Mouse (Mus musculus) kidney, adult 8-10 months (tissue): ENCODE results near the gene Chat.
"Not testable (repeated sequence)": the region's sequence is repeated elsewhere in the genome, so short reads cannot be mapped to it uniquely, and the experiment has no call there.

Source experiments
- DNase-seq, 2 experiments: peaks; one replicate each; pipeline ENCODE4 v3.0.0; 2022

Gene Chat

GRCm38 (mm10) chr14:32446989-32447388, 18.8 kb downstream of the Chat start:
- DNase-seq: no peak

DNA sequence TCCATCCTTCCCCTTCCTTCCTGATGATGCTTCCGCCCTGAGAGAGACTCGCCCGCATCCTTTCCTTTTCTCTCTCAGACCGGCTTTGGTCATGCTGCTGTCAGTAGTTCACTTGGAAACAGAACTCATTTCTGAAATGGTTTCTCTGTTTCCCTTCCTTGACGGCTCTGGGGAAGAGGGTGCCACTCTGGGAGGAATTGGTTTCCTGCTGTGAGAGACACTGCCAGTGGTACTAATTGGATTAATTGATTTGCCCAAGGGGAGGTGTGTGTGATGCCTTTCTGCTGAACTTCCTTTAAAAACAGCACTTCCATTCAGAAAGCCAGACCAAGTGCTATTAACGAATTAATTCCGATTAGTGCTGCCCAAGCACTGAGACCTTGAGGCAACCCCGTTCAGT, 22.3 kb downstream of the Chat start:
- no peak for DNase-seq

- DNase-seq: no peak
These were observed 26.0 kb downstream of the Chat start for GRCm38 (mm10) chr14:32439744-32440143.

DNA sequence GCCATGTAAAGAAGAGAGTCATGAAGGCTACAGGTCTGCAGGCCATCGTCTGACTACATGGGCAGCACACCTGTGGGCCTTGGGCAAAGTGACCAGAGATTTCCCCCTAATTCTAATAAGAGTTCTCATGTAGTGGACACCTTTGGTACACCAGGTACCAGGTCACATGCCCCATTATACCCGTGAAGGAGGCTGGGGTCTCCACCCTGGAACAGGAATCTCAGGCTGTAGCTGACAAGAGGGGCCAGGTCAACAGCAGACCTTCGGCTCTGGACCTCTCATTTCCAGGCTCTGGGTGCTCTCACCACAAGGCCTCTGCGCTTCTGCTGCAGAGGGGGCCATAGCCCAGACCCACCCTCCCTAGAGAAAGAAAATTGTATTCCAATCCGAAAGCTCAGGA, 26.5 kb downstream of the Chat start:
- DNase-seq: no peak

DNA sequence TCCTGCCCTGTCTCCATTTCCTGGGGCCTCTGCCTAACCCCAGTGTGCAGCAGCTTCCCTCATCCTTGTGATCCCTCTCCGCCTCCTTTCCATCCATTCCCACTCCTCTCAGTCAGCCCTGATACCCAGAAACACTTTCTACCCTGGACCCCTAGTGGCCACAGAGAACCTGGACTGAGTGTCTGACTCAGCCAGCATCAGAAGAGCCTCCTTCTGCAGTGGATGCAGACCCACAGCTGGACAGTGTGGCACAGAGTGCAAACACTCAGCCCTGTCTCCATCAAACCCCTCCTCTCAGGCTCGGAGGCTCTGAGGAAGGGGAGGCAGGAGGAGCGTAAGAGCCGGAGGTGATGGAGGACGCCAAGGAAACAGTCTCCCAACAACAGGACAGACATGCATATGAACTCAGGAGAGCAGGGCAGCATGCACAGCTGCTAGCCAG, 28.4 kb downstream of the Chat start:
- DNase-seq: no peak

DNA sequence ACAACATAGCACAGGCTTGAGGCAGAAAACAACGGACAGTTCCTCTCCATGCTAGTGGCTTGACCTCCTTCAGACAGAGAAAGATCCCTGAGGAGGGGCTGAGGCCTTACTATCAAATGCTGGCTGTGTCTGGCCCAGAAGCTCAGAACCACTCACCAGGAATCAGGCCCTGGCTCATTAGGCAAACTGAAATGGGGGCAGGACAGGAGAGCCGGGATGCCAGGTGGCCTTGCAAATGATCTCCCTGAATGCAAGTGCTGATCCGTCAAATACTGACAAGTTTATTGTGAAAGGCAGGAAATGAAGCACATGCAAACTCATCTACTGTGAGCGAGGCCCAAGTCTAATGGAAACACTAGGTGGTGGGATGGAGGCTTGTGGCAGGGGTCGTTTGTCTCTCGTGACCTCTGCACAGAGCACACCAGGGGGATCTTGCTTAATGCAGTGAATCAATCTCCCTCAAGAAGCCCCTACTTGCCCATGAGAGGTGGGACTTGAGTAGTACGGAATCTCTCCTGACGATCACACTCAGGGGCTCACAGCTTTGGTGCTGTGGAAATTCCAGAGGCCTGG, 36.7 kb downstream of the Chat start:
- no peak for DNase-seq

GRCm38 (mm10) chr14:32423946-32424345, 41.8 kb downstream of the Chat start:
- no peak for DNase-seq

GRCm38 (mm10) chr14:32418747-32419146, 47.0 kb downstream of the Chat start:
- no peak for DNase-seq

DNA sequence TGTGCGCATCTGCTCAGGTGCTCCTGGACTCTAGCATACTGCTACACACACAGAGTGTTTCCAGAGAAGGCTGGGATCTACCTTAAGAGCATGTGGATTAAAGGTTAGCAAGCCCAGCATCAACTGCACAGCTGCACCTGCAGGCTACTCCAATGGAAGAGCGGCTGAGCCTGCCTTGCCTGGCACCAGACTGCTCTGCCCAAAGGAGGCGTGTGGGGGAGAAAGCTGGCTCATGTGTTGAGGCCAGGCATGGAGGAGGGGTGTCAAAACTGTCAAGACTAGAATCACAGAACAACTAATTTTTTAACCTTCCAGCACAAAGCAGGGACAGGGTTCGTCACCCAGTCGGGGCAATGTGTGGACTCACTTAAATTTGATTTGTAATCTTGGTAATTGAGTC, 53.7 kb downstream of the Chat start:
- DNase-seq: no peak

DNA sequence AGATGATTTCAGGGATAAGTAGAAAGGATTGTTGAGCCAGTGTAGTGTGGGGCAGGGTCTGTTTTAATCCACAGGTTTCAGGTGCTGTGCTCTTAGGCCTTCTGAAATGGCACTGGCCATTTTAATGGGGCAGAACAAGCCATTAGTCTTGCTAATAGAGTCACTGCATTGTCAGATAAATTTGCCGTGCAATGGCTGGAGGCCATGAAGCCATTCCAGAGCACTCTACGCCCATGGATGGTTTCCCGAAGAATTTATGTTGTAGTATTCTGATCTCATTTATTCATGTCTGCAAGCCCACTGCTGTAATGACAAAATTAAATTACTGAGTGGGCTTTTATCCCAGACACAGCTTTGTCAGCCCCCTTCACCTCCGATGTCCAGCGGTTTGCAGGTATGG, 55.7 kb downstream of the Chat start:
- DNase-seq: no peak

DNA sequence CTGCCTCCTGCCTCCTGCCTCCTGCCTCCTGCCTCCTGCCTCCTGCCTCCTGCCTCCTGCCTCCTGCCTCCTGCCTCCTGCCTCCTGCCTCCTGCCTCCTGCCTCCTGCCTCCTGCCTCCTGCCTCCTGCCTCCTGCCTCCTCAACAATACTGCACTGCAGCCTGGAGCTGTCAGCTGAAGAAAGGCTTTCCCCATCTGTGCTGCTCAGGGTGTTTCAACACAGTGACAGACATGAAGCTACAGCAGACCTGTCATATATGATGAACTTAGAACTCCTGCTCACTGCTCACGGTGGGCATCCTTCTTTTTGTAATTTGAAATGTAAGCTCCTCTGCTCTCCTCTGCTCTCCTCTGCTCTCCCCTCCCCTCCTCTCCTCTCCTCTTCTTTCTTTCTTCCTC, 60.4 kb downstream of the Chat start:
- not testable (repeated sequence) for DNase-seq

DNA sequence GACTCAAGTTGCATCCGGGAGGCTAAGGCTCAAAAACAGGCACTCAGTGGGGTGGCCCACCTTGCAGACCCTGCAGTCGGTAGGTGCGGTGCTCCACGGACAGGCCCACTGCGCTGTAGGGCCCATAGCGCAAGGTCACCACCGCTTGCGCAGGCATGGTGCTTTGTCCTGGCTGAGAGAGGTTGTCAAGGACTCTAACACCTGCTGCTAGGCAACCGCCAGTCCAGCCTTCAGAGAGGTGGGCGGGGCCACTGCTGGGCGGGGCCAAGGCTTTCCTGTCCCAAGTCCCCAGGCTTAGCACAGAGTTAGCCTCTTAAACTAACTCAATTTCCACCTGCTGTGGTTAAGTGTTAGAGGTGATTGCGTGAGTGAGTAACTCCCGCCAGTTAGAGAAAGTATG, 77.6 kb downstream of the Chat start, which contains the start of gene 1700024G13Rik:
Gene 1700024G13Rik (minus strand): TSS at position 196 of the 400 bp plus-strand sequence.
- DNase-seq: peak; percentile 52 to 71

DNA sequence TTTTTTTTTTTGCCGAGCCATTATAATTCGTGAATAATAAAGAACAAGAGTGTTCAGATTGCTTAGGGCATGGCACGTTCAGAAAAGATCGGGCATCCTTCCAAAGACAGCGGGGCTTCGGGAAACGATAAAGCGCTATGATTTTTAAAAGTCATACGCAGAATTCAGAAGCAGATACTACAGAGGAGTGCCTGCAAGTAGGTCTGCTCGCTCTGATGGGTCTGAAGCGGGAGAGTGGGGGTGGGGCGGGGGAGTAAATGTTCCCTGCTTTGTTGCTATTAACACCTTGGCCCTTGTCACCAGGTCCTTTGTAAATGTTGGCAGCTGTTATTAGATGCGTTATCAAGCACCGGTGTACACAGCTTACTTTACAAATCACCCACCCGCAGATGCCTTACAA, 84.2 kb downstream of the Chat start:
- no peak for DNase-seq

GRCm38 (mm10) chr14:32381066-32381465, 84.7 kb downstream of the Chat start:
- no peak for DNase-seq

DNA sequence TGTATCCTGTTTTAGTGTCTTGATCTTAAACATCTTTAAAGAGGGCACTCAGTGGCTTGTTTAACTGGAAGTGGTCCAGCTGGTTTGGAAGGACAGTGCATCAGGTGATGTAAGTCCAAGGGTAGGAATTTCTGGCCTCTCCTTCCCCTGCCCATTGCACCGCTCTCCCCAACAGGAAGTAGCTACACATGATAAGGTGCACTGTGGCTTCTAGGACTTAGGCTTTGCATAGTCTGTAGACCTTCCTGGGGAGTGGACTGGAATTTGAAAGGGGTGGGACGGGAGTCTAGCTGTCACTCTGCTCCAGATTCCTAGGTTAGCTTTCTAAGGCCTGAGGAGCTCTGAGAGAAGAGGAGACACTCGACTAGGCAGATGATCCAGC, 85.7 kb downstream of the Chat start:
- peak in 1 of 2 experiments; percentile 4 for DNase-seq

GRCm38 (mm10) chr14:32379395-32380098, 86.2 kb downstream of the Chat start:
- no peak for DNase-seq

DNA sequence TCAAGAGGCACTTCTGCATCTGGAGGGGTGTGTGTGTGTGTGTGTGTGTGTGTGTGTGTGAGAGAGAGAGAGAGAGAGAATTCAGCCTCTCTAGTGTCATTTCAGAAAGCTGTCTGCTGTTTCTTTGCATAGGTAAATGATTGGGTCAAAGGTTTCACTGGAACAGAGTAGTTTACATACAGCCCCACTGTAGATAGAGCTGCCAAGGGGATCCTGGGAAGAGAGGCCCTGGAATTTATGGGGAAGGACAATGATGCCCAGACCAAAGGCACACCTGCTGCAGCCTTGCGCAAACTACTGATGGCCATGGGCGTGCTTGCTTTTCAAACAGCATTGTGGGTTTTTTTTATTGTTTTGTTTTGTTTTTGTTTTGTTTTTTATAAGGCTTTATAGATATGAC, 93.3 kb downstream of the Chat start:
- DNase-seq: no peak

- no peak for DNase-seq
These were observed 96.0 kb downstream of the Chat start for GRCm38 (mm10) chr14:32369756-32370155.

DNA sequence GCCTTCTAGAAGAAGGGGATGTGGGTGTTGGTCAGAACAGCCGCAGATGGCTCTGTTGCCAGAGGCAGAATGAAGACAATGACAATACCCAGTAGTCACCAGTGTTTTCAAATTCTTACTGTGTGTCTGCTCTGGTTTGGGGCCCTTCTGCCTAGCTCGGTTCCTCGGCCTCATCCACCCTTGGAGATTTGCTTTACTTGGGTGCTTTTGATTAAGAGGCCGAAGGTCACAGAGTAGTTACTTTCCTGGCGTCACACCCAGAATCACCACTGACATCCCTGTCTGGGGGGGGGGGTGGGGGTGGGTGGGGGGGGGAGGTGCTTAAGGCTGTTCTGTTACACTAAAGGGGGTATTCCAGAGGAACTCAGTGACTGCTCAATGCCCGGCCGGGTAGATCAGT, 101.4 kb downstream of the Chat start:
- no peak for DNase-seq
